Mouse (Mus musculus) bone marrow, adult 2 months (tissue): Measurements from ENCODE around the gene Zfpm1. TPM values are rescaled to one million over a fixed set of nuclear protein-coding genes. Genes with fewer than 3 reads are reported as not detected.

Experiments
- H3K27ac ChIP-seq: fragments of 200-500 bp; 2 replicates; pipeline ENCODE4 v1.5.1; 2012; ENCODE audit warnings: low read depth, mild to moderate bottlenecking, control low read depth, inconsistent platforms, low read length; ENCODE audit not compliant: control insufficient read depth, poor library complexity, insufficient read depth
- H3K4me1 ChIP-seq: fragments of 200-500 bp; 2 replicates; pipeline ENCODE4 v1.6.1; 2011; ENCODE audit warnings: low read length; ENCODE audit not compliant: control insufficient read depth, insufficient read depth
- H3K4me3 ChIP-seq: fragments of 200-500 bp; replicated peaks from 2 replicates; pipeline ENCODE3; 2011; ENCODE audit warnings: mild to moderate bottlenecking, low read depth, low read length, control low read depth; ENCODE audit not compliant: control insufficient read depth
- CTCF ChIP-seq: fragments of 200-500 bp; IDR thresholded peaks from 2 replicates; pipeline ENCODE4 v1.5.1; 2011; ENCODE audit warnings: low read length, control low read depth; ENCODE audit not compliant: control insufficient read depth, insufficient read depth
- POLR2A ChIP-seq: fragments of 200-500 bp; IDR thresholded peaks from 2 replicates; pipeline ENCODE4 v1.6.1; 2011; ENCODE audit warnings: low read depth, mild to moderate bottlenecking, control low read depth, low read length, borderline replicate concordance; ENCODE audit not compliant: control insufficient read depth
- WGBS: fragments of 180-500 bp; shearing (Covaris S2); methylation state at CpG from one replicate; pipeline ENCODE4 v1.1.7; 2018; 5-methylcytosine and 5-hydroxymethylcytosine counted together
- polyA plus RNA-seq: library from polyadenylated mRNA; stranded (reverse); fragments of >200 nt; gene quantifications from 2 replicates; pipeline ENCODE4 v1.2.4, GENCODE M21; 2011; ENCODE audit warnings: low replicate concordance; ENCODE audit not compliant: missing spikeins, insufficient read depth, insufficient read length

Zfpm1 gene
- polyA plus RNA-seq, 1 experiment: 324 TPM

DNA sequence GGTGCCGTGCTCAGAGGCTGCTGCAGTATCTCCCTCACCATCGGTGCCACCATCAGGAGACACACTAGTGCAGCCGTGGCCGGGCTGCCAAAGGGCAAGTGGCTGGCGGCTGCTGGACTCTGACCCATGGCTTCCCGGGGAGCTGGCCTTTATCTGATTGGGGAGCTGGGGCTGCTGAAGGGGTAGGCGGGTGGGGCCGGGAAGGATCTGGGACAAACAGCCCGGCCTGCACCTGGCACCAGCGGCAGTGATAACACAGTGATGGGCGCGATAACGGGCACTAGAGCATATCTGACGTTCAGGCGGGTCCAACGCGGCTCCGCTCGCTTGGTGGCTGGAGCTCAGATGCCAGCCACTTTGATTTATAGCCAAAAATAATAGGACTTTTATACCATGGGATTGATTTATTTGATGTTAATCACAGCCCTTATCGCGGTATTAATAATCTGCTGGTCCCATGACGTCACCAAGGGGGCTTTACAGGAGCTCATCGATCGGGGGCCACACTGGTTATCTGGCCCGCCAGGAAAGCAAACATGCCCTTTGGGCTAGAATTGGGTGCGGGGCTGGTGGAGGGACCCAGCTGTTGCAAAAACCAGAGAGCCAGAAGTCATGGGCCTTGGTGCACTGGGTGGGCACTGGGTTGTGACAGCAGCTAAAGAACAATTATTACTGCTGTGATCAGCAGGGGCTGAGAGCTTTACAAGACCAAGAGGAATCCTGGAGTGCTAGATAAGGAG, 24.9 kb downstream of the Zfpm1 start:
- 61% methylated on average over 26 of the region's 26 CpGs for WGBS
- Histone ChIP-seq H3K4me3 (no peak overlapping the region), H3K27ac (peak overlapping the region; percentile 71), H3K4me1 (peaks cover 9% of the 10 kb centered on the region)
- TF ChIP-seq POLR2A: no peak
- TF ChIP-seq CTCF: no peak

DNA sequence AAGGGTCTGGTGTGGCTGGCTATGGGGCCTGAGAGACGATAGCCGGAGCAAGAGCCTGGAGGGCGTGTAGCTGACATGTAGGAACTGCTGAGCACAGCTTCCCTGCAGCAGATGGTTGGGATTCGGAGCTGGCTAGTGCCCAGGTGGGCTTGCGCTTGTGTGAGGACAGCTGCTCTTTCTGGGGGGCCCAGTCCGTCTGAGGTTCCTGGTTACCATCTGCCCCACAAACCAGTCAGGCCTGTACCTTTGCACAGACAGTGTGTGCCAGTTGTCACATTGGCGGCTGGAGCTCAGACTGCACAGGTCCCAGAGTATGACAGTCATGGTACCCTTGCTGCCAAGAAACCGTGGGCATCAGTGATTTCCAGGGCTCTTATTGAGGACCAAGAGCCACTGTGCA, 25.9 kb downstream of the Zfpm1 start:
- TF ChIP-seq CTCF: no peak
- TF ChIP-seq POLR2A: no peak
- Histone ChIP-seq H3K4me3 (no peak overlapping the region), H3K4me1 (peaks cover 8% of the 10 kb centered on the region; the same call in 1 of the 2 replicates), H3K27ac (peak overlapping the region; percentile 71)
- 82% methylated on average over 8 of the region's 8 CpGs for WGBS

DNA sequence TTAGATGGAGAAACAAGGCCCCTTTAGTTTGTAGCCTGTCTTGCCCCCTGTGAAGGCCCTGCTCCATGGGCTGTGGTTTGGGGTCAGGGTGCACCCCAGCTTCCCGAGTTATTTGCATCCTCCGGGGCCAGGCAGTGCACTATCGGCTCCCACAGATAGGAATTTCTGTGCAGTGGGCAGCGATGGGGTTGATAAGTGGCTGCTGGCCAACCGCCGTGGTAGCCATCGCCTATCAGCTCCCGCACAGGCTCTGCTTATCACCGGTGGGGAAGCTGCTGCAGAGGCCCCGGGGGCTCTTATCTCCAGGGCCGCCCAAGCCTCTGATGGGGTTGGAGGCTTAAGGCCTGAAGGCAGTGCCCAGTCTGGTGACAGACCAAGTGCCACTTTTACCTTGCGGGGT, 27.3 kb downstream of the Zfpm1 start:
- TF ChIP-seq POLR2A: peak; percentile 14; the same call in 1 of the 2 replicates
- no peak for TF ChIP-seq CTCF
- Histone ChIP-seq H3K27ac (peak overlapping the region; percentile 71), H3K4me3 (no peak overlapping the region), H3K4me1 (peaks cover 7% of the 10 kb centered on the region; the same call in 1 of the 2 replicates)
- 34% methylated on average over 12 of the region's 12 CpGs for WGBS

DNA sequence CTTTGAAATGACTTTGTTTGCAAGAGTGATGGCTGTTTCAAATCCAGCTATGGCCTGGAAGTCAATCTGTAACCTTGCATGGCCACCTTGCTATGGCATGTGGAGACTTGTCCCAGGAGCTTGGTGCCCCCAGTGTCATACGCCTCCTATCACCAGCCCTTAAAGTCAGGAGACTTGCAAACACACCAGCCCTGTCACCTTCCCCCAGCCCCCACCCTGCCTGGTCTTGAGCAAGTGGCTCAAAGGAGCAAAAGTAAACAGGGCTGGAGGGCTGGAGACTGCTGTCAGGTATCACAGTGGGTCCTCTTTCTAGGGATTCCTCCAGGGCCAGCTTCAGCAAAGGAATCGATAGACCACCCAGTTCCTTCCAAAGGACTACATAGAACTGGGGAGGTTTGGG, 29.2 kb downstream of the Zfpm1 start:
- H3K27ac ChIP-seq: peak overlapping the region; percentile 45
- no peak for TF ChIP-seq CTCF
- no peak for TF ChIP-seq POLR2A
- 88% methylated on average over 2 of the region's 2 CpGs for WGBS
- peaks cover 12% of the 10 kb centered on the region for H3K4me1 ChIP-seq
- H3K4me3 ChIP-seq: no peak overlapping the region

DNA sequence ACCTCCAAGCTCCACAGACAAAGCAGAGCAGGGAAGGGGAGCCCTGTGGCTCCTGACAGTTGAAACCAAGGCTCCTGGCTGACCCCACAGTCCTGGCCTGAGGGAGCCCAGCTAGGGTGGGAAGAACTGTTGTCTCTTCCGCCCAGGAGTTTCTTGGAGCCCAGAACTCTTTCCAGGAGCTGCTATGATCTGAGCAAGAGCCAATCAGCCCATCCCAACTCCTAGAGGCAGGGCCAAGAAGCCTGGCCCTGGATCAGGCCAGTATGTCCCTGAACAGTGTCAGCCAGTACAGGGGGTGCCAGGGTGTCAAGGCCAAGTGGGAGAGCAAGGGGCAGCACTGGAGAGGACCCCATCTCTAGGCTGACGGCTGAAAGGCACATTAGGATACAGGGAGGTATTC, 30.6 kb downstream of the Zfpm1 start:
- H3K4me1 ChIP-seq: peaks cover 13% of the 10 kb centered on the region
- peak overlapping the region; percentile 45 for H3K27ac ChIP-seq
- WGBS: 70% methylated on average over 2 of the region's 2 CpGs

DNA sequence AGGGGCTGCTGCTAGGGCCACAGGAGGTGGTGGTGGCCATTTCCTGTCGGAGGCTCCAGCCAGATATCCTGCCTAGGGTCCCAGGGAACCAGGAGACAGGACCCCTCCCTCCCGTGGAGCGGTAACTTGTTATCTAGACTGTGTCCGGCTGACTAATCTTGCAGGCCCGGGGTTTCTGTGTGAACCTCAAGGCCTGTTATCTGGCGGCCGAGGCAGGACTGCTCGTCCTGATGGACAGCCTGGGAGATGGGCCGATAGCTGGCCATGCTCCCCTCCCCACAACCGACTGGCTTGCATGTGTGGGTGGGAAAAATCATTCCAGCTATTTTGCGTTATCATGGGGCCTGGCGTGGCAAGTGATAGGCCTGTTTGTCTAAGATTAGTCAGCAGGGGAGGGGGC, 31.4 kb downstream of the Zfpm1 start:
- TF ChIP-seq CTCF (no peak), POLR2A (no peak)
- Histone ChIP-seq H3K4me3 (no peak overlapping the region), H3K27ac (peak overlapping the region; percentile 45), H3K4me1 (peaks cover 16% of the 10 kb centered on the region)
- 64% methylated on average over 12 of the region's 12 CpGs for WGBS

More for the DNA sequence above, 30.6 kb downstream of the Zfpm1 start:
- no peak for TF ChIP-seq CTCF
- no peak for TF ChIP-seq POLR2A
- no peak overlapping the region for H3K4me3 ChIP-seq

DNA sequence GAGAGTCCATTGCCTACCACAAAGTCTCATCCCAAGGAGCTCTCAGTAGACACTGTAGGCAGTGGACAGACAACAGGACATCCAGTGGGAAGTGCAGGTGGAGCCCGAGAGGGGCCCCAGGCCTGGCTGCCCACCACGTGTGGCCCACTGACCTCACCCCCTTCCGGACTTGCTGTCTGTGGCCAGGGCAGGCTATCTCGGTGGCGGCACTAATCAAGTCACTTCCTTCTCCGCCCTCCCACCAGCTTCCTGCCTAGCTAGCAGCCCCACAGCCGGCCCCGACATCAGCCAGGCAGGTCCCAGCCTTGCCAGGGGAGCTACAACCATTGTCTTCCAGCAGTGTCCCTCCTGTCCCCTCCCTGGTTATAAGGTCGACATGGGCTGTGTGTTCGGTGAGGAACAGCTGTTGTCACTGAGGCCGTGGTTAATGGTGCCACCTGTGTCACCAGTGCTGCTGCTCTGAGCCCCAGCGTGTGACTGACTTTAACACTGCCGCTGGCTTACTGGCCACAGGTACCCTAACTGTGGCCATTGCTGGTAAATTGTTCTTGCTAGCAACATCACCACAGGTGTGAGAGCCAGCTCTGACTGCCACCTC, 33.1 kb downstream of the Zfpm1 start:
- Histone ChIP-seq H3K4me3 (peak overlapping the region; percentile 17), H3K4me1 (peaks cover 18% of the 10 kb centered on the region), H3K27ac (peak overlapping the region; percentile 45)
- peak; percentile 34; the same call in 1 of the 2 replicates for TF ChIP-seq POLR2A
- TF ChIP-seq CTCF: no peak
- 13% methylated on average over 13 of the region's 13 CpGs for WGBS

DNA sequence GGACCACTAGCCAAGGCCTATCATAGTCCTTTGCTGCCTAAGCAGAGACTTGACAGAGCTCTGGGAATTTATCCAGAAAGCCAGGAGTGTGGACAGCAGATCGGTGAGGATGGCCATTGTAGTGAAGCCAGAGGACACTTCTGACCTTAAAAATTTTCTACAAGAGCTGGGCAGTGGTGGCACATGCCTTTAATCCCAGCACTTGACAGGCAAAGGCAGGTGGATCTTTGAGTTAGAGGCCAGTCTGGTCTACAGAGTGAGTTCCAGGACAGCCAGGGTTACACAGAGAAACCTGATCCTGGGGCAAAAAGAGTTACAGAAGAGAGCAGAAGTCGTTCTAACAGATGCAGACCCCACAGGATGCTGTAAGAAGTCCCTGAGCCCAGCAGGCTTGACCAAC, 34.5 kb downstream of the Zfpm1 start:
- peak overlapping the region; percentile 78 for H3K27ac ChIP-seq
- H3K4me3 ChIP-seq: no peak overlapping the region
- 74% methylated on average over 2 of the region's 2 CpGs for WGBS
- TF ChIP-seq POLR2A (no peak), CTCF (no peak)
- peaks cover 18% of the 10 kb centered on the region for H3K4me1 ChIP-seq

DNA sequence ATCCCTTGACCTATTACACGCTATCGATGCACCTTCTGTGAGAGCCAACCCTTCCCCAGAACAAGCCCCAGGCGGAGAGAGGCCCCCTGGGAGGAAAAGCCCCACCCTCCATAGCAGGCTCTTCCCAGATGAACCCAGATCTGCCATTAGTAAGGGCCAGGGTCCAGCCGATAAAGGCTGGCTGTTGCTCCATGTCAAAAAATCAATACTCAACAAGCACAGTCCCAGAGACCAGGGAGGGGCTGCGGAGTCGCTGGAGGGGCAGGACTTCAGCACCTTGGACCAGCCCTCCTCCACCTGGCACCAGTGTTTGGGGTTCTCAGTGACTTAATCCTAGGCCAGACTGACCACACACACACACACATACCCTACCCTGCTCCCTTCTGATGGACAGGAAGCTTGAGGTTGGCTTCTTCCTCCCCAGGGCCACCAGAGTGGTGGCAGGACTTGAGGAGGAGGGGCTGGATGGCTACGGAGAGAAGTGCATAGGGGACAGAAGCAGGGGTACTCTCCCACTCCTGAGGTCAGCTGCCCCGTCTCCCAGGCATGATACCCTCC, 36.1 kb downstream of the Zfpm1 start:
- WGBS: 37% methylated on average over 8 of the region's 8 CpGs
- peaks cover 19% of the 10 kb centered on the region for H3K4me1 ChIP-seq
- no peak for TF ChIP-seq CTCF
- TF ChIP-seq POLR2A: no peak
- no peak overlapping the region for H3K4me3 ChIP-seq
- H3K27ac ChIP-seq: peak overlapping the region; percentile 78
